26 mouse cellular contexts compared by ENCODE assay signal in genomic region chr6:135212666-135213065, GRCm38 (mm10). TPM values are rescaled to one million over a fixed set of nuclear protein-coding genes. Genes with fewer than 3 reads are reported as not detected.
"Had no signal": no experiment of that assay in that cellular context is flagged by ENCODE, and none has a peak within 500 bp of the region (broad histone marks: within the 10 kb centered on the region; RNA-seq: fewer than 3 reads in every experiment).

No protein-coding gene starts in this region.

- DNase-seq: heart, postnatal 10 days; heart, postnatal 14 days; heart, postnatal 36 days; heart, postnatal 4 days; kidney, adult 11 months; kidney, adult 18-20 months; kidney, adult 2 months; kidney, adult 8-10 months; kidney, adult 9 months; kidney, postnatal 10 days; kidney, postnatal 14 days; kidney, postnatal 25 days; kidney, postnatal 36 days; kidney, postnatal 4 days; layer of hippocampus, adult 9-11 months; layer of hippocampus, postnatal 36 days had no signal

- ATAC-seq: hindbrain, embryonic 16.5 days; hindbrain, postnatal 0 days; inflammation-experienced regulatory T-cells, adult 6 months; intestine, embryonic 15.5 days; intestine, embryonic 16.5 days; intestine, postnatal 0 days had no signal

RNA-seq across cellular contexts. Expression of gene Gsg1, which starts 41.5 kb away (rescaled TPM):
- total RNA-seq: layer of hippocampus, adult 18-20 months; layer of hippocampus, postnatal 10 days; layer of hippocampus, postnatal 25 days had no signal
- polyA plus RNA-seq: hindbrain, embryonic 15.5 days; inflammation-experienced regulatory T-cells, adult 6 months had no signal
